Mouse (Mus musculus) forebrain, embryonic 10.5 days (tissue): ENCODE data around the gene Pmepa1. TPM values are rescaled to one million over a fixed set of nuclear protein-coding genes. Genes with fewer than 3 reads are reported as not detected.
A peak's percentile ranks its signal among the peaks of the same experiment; 100 is the strongest.

Experiments used
- DNase-seq: peaks from one replicate; pipeline ENCODE4 v3.0.0-alpha.2; 2017; ENCODE audit warnings: low spot score; ENCODE audit errors: extremely low spot score
- H3K27ac ChIP-seq: fragments of 300-500 bp; sonication (generic); 2 replicates; pipeline ENCODE4 v1.5.1; 2016; ENCODE audit warnings: mild to moderate bottlenecking
- H3K27me3 ChIP-seq: fragments of 300-500 bp; sonication (generic); 2 replicates; pipeline ENCODE4 v1.6.1; 2016; ENCODE audit warnings: mild to moderate bottlenecking; ENCODE audit not compliant: poor library complexity, severe bottlenecking
- H3K36me3 ChIP-seq: fragments of 300-500 bp; sonication (generic); replicated peaks from 2 replicates; pipeline ENCODE4 v1.6.1; 2016; ENCODE audit warnings: mild to moderate bottlenecking, moderate library complexity
- H3K4me1 ChIP-seq: fragments of 300-500 bp; sonication (generic); 2 replicates; pipeline ENCODE4 v1.6.1; 2016
- H3K4me3 ChIP-seq: fragments of 300-500 bp; sonication (generic); 2 replicates; pipeline ENCODE4 v1.5.1; 2016; ENCODE audit warnings: mild to moderate bottlenecking, moderate library complexity
- H3K9me3 ChIP-seq: fragments of 300-500 bp; sonication (generic); 2 replicates; pipeline ENCODE4 v1.6.1; 2016; ENCODE audit warnings: mild to moderate bottlenecking, moderate library complexity
- WGBS: fragments of 180-500 bp; shearing (Covaris S2); methylation state at CpG from one replicate; pipeline ENCODE4 v1.1.7; 2016; 5-methylcytosine and 5-hydroxymethylcytosine counted together
- polyA plus RNA-seq: library from polyadenylated mRNA; unstranded; fragments of >200 nt; fragmentation: Nextera tagmentation; extraction: Ambion mirVana; gene quantifications from 2 replicates; pipeline ENCODE4 v1.2.1, GENCODE M21; 2016

Gene Pmepa1
- 1.3 and 1.8 TPM in 2 replicates for polyA plus RNA-seq

GRCm38 (mm10) chr2:173276409-173276808 lies at the start of gene Pmepa1:
Pmepa1 (minus strand) TSS chr2:173276533.
- H3K4me3 ChIP-seq: peak within 1 kb of the TSS; percentile 95
- DNase-seq: peak; percentile 83
- peaks cover 80% of the 10 kb centered on the region for H3K27me3 ChIP-seq
- no peaks in the 10 kb centered on the region for H3K9me3 ChIP-seq
- H3K4me1 ChIP-seq: peaks cover 58% of the 10 kb centered on the region
- no peaks in the 10 kb centered on the region for H3K36me3 ChIP-seq
- under 1% methylated on average over 54 of the region's 61 CpGs for WGBS
- peak within 1 kb of the TSS; percentile 96 for H3K27ac ChIP-seq

- Histone ChIP-seq H3K4me1 (no peaks in the 10 kb centered on the region), H3K36me3 (no peaks in the 10 kb centered on the region), H3K9me3 (0 out of 2 replicates have a peak, but pooled peaks cover 3% of the 10 kb centered on the region), H3K27me3 (no peaks in the 10 kb centered on the region), H3K27ac (no peak overlapping the region), H3K4me3 (no peak overlapping the region)
- no peak for DNase-seq
- 91% methylated on average over 6 of the region's 6 CpGs for WGBS
Measured at GRCm38 (mm10) chr2:173321754-173322153, 45.4 kb upstream of the Pmepa1 start.

- no peak overlapping the region for H3K4me3 ChIP-seq
- H3K9me3 ChIP-seq: no peaks in the 10 kb centered on the region
- 0 out of 2 replicates have a peak overlapping the region, but pooled peaks have one; percentile 52 for H3K27ac ChIP-seq
- H3K4me1 ChIP-seq: no peaks in the 10 kb centered on the region
- no peak for DNase-seq
- WGBS: 79% methylated on average over 2 of the region's 2 CpGs
- H3K27me3 ChIP-seq: no peaks in the 10 kb centered on the region
- no peaks in the 10 kb centered on the region for H3K36me3 ChIP-seq
Measured at GRCm38 (mm10) chr2:173321194-173321593, 44.9 kb upstream of the Pmepa1 start.

GRCm38 (mm10) chr2:173314291-173314690 lies 38.0 kb upstream of the Pmepa1 start:
- Histone ChIP-seq H3K27me3 (no peaks in the 10 kb centered on the region), H3K9me3 (no peaks in the 10 kb centered on the region), H3K4me1 (no peaks in the 10 kb centered on the region), H3K27ac (no peak overlapping the region), H3K4me3 (no peak overlapping the region), H3K36me3 (no peaks in the 10 kb centered on the region)
- DNase-seq: no peak
- WGBS: no CpG with 5 or more reads among the region's 1 CpGs

- H3K4me3 ChIP-seq: no peak overlapping the region
- H3K27me3 ChIP-seq: peaks cover 41% of the 10 kb centered on the region
- peaks cover 21% of the 10 kb centered on the region for H3K4me1 ChIP-seq
- H3K27ac ChIP-seq: no peak overlapping the region
- WGBS: 91% methylated on average over 10 of the region's 10 CpGs
- DNase-seq: no peak
- no peaks in the 10 kb centered on the region for H3K9me3 ChIP-seq
- no peaks in the 10 kb centered on the region for H3K36me3 ChIP-seq
Measured at GRCm38 (mm10) chr2:173308486-173308885, 32.2 kb upstream of the Pmepa1 start.

- DNase-seq: no peak
- Histone ChIP-seq H3K4me1 (peaks cover 21% of the 10 kb centered on the region), H3K27me3 (peaks cover 41% of the 10 kb centered on the region), H3K27ac (0 out of 2 replicates have a peak overlapping the region, but pooled peaks have one; percentile 44), H3K9me3 (no peaks in the 10 kb centered on the region), H3K4me3 (peak overlapping the region; percentile 34; the same call in 1 of the 2 replicates), H3K36me3 (no peaks in the 10 kb centered on the region)
- 20% methylated on average over 4 of the region's 4 CpGs for WGBS
Measured at GRCm38 (mm10) chr2:173307984-173308383, 31.7 kb upstream of the Pmepa1 start.

- H3K27ac ChIP-seq: peak overlapping the region; percentile 44
- H3K9me3 ChIP-seq: no peaks in the 10 kb centered on the region
- peak; percentile 58 for DNase-seq
- H3K4me1 ChIP-seq: peaks cover 21% of the 10 kb centered on the region
- 5% methylated on average over 17 of the region's 18 CpGs for WGBS
- peak overlapping the region; percentile 34; the same call in 1 of the 2 replicates for H3K4me3 ChIP-seq
- H3K27me3 ChIP-seq: peaks cover 41% of the 10 kb centered on the region
- H3K36me3 ChIP-seq: no peaks in the 10 kb centered on the region
Measured at GRCm38 (mm10) chr2:173307561-173307960, 31.2 kb upstream of the Pmepa1 start.

GRCm38 (mm10) chr2:173306734-173307525 lies 30.6 kb upstream of the Pmepa1 start:
- H3K4me1 ChIP-seq: peaks cover 21% of the 10 kb centered on the region
- no peaks in the 10 kb centered on the region for H3K36me3 ChIP-seq
- no peaks in the 10 kb centered on the region for H3K9me3 ChIP-seq
- no peak for DNase-seq
- H3K4me3 ChIP-seq: no peak overlapping the region; the same call in 1 of the 2 replicates
- H3K27ac ChIP-seq: peak overlapping the region; percentile 44; the same call in 1 of the 2 replicates
- WGBS: 67% methylated on average over 11 of the region's 11 CpGs
- H3K27me3 ChIP-seq: peaks cover 41% of the 10 kb centered on the region

GRCm38 (mm10) chr2:173305011-173305410 lies 28.7 kb upstream of the Pmepa1 start:
- H3K9me3 ChIP-seq: no peaks in the 10 kb centered on the region
- no peak for DNase-seq
- peaks cover 41% of the 10 kb centered on the region for H3K27me3 ChIP-seq
- no peaks in the 10 kb centered on the region for H3K36me3 ChIP-seq
- no peak overlapping the region for H3K27ac ChIP-seq
- 59% methylated on average over 12 of the region's 12 CpGs for WGBS
- H3K4me3 ChIP-seq: no peak overlapping the region
- peaks cover 23% of the 10 kb centered on the region for H3K4me1 ChIP-seq

GRCm38 (mm10) chr2:173300663-173301630 lies 24.6 kb upstream of the Pmepa1 start:
- no peak for DNase-seq
- Histone ChIP-seq H3K4me3 (no peak overlapping the region), H3K36me3 (no peaks in the 10 kb centered on the region), H3K27ac (no peak overlapping the region), H3K4me1 (peaks cover 6% of the 10 kb centered on the region; the same call in 1 of the 2 replicates), H3K27me3 (peaks cover 15% of the 10 kb centered on the region), H3K9me3 (peaks cover 5% of the 10 kb centered on the region; the same call in 1 of the 2 replicates)
- WGBS: 74% methylated on average over 28 of the region's 28 CpGs

GRCm38 (mm10) chr2:173296408-173296807 lies 20.1 kb upstream of the Pmepa1 start:
- WGBS: 90% methylated on average over 9 of the region's 9 CpGs
- Histone ChIP-seq H3K27ac (no peak overlapping the region), H3K9me3 (peaks cover 5% of the 10 kb centered on the region; the same call in 1 of the 2 replicates), H3K27me3 (no peaks in the 10 kb centered on the region), H3K4me1 (peaks cover 3% of the 10 kb centered on the region; the same call in 1 of the 2 replicates), H3K36me3 (no peaks in the 10 kb centered on the region), H3K4me3 (no peak overlapping the region)
- no peak for DNase-seq

GRCm38 (mm10) chr2:173293042-173293441 lies 16.7 kb upstream of the Pmepa1 start:
- no peaks in the 10 kb centered on the region for H3K4me1 ChIP-seq
- H3K36me3 ChIP-seq: no peaks in the 10 kb centered on the region
- H3K27me3 ChIP-seq: peaks cover 6% of the 10 kb centered on the region; the same call in 1 of the 2 replicates
- DNase-seq: no peak
- no peak overlapping the region for H3K4me3 ChIP-seq
- H3K9me3 ChIP-seq: no peaks in the 10 kb centered on the region
- H3K27ac ChIP-seq: no peak overlapping the region
- WGBS: 83% methylated on average over 6 of the region's 6 CpGs
